Mouse (Mus musculus) CH12.LX (cell line): ENCODE results near the gene Gabpb2. TPM values are rescaled to one million over a fixed set of nuclear protein-coding genes. Genes with fewer than 3 reads are reported as not detected.

Experiments
- DNase-seq: peaks from one replicate; pipeline ENCODE4 v3.0.0-alpha.2; 2013; ENCODE audit errors: extremely low read depth
- H3K27ac ChIP-seq: 2 replicates; pipeline ENCODE4 v1.5.1; 2012; ENCODE audit warnings: low read depth, mild to moderate bottlenecking, control low read depth, moderate library complexity; ENCODE audit not compliant: insufficient read depth
- H3K27me3 ChIP-seq: replicated peaks from 2 replicates; pipeline ENCODE3; 2012; ENCODE audit warnings: inconsistent platforms
- H3K36me3 ChIP-seq, 2 experiments: replicated peaks in 1 of 2; 2 replicates each; pipeline versions ENCODE3 to v1.6.1; 2012; ENCODE audit warnings: inconsistent platforms in 1 of 2, low read length in 1 of 2, mild to moderate bottlenecking in 1 of 2, mixed read lengths in 1 of 2, moderate library complexity in 1 of 2; ENCODE audit not compliant: control insufficient read depth in 1 of 2, insufficient read depth in 1 of 2
- H3K4me1 ChIP-seq, 2 experiments: 2 replicates each; pipeline ENCODE4 v1.6.1; 2012; ENCODE audit warnings: inconsistent platforms in 1 of 2, moderate library complexity in 1 of 2; ENCODE audit not compliant: insufficient read depth in 2 of 2, control insufficient read depth in 1 of 2
- H3K4me2 ChIP-seq: 2 replicates; pipeline ENCODE4 v1.6.1; 2012; ENCODE audit warnings: low read depth, mild to moderate bottlenecking, control low read depth; ENCODE audit not compliant: poor library complexity, insufficient read depth, severe bottlenecking
- H3K4me3 ChIP-seq, 3 experiments: fragments of 150-350 bp in 1 of 3; sonication (generic) in 1 of 3; replicated peaks in 1 of 3; 2 replicates each; pipeline versions ENCODE3 to v1.5.1; 2011 to 2012; ENCODE audit warnings: low read depth in 2 of 3, low read length in 2 of 3, mild to moderate bottlenecking in 2 of 3, moderate library complexity in 2 of 3, control low read depth in 1 of 3, improper control_type of control experiment in 1 of 3, inconsistent platforms in 1 of 3, mixed read lengths in 1 of 3; ENCODE audit not compliant: poor library complexity in 1 of 3
- H3K79me2 ChIP-seq: replicated peaks from 2 replicates; pipeline ENCODE4 v1.6.1; 2012; ENCODE audit warnings: mild to moderate bottlenecking, moderate library complexity; ENCODE audit not compliant: control insufficient read depth, poor library complexity, insufficient read depth, severe bottlenecking; ENCODE audit errors: extremely low read depth
- H3K9ac ChIP-seq: 2 replicates; pipeline ENCODE4 v1.6.1; 2012; ENCODE audit warnings: low read depth, mild to moderate bottlenecking, control low read depth, moderate library complexity; ENCODE audit not compliant: insufficient read depth
- H3K9me3 ChIP-seq: replicated peaks from 2 replicates; pipeline ENCODE3; 2012; ENCODE audit warnings: low read length, inconsistent platforms, mixed read lengths
- BHLHE40 ChIP-seq: IDR thresholded peaks from 2 replicates; pipeline ENCODE4 v1.6.1; 2011; ENCODE audit warnings: mild to moderate bottlenecking, low read depth, low read length, improper control_type of control experiment
- CHD1 ChIP-seq: IDR thresholded peaks from 2 replicates; pipeline ENCODE4 v1.6.1; 2012; ENCODE audit warnings: low read depth, low read length, improper control_type of control experiment, inconsistent platforms
- CHD2 ChIP-seq: IDR thresholded peaks from 2 replicates; pipeline ENCODE4 v1.6.1; 2011; ENCODE audit warnings: low read length, improper control_type of control experiment
- GABPA ChIP-seq: IDR thresholded peaks from 2 replicates; pipeline ENCODE4 v1.6.1; 2012; ENCODE audit warnings: low read depth, low read length, improper control_type of control experiment, inconsistent platforms; ENCODE audit not compliant: insufficient replicate concordance
- KAT2A ChIP-seq: IDR thresholded peaks from 2 replicates; pipeline ENCODE4 v1.6.1; 2012; ENCODE audit warnings: low read length, improper control_type of control experiment, inconsistent platforms; ENCODE audit not compliant: insufficient replicate concordance
- MAFK ChIP-seq: IDR thresholded peaks from 2 replicates; pipeline ENCODE4 v1.6.1; 2011; ENCODE audit warnings: low read length, improper control_type of control experiment; ENCODE audit not compliant: insufficient replicate concordance
- MAX ChIP-seq: IDR thresholded peaks from 2 replicates; pipeline ENCODE4 v1.6.1; 2011; ENCODE audit warnings: low read length, improper control_type of control experiment
- MEF2A ChIP-seq: IDR thresholded peaks from 2 replicates; pipeline ENCODE4 v1.6.1; 2014; ENCODE audit warnings: low read depth, mild to moderate bottlenecking, inconsistent platforms, low read length, improper control_type of control experiment, borderline replicate concordance
- MXI1 ChIP-seq: IDR thresholded peaks from 2 replicates; pipeline ENCODE4 v1.6.1; 2011; ENCODE audit warnings: mild to moderate bottlenecking, low read depth, low read length, improper control_type of control experiment
- PAX5 ChIP-seq: IDR thresholded peaks from 2 replicates; pipeline ENCODE4 v1.6.1; 2012; ENCODE audit warnings: low read length, inconsistent platforms, mixed read lengths
- POLR2AphosphoS2 ChIP-seq: IDR thresholded peaks from 2 replicates; pipeline ENCODE4 v1.6.1; 2011; ENCODE audit warnings: low read depth, low read length, improper control_type of control experiment
- RAD21 ChIP-seq: IDR thresholded peaks from 2 replicates; pipeline ENCODE4 v1.6.1; 2011; ENCODE audit warnings: low read depth, mild to moderate bottlenecking, low read length, improper control_type of control experiment, moderate library complexity
- RCOR1 ChIP-seq: conservative IDR thresholded peaks from 2 replicates; pipeline ENCODE4 v1.6.1; 2012; ENCODE audit warnings: low read depth, mild to moderate bottlenecking, inconsistent platforms, low read length, improper control_type of control experiment
- SMC3 ChIP-seq: IDR thresholded peaks from 2 replicates; pipeline ENCODE4 v1.6.1; 2011; ENCODE audit warnings: low read depth, low read length, improper control_type of control experiment
- TBP ChIP-seq: conservative IDR thresholded peaks from 2 replicates; pipeline ENCODE4 v1.6.1; 2011; ENCODE audit warnings: low read depth, low read length, improper control_type of control experiment
- UBTF ChIP-seq: IDR thresholded peaks from 2 replicates; pipeline ENCODE4 v1.6.1; 2012; ENCODE audit warnings: low read depth, mild to moderate bottlenecking, inconsistent platforms, low read length, improper control_type of control experiment, moderate library complexity
- USF1 ChIP-seq: IDR thresholded peaks from 2 replicates; pipeline ENCODE4 v1.6.1; 2014; ENCODE audit warnings: low read depth, mild to moderate bottlenecking, inconsistent platforms, low read length, improper control_type of control experiment
- USF2 ChIP-seq: conservative IDR thresholded peaks from 2 replicates; pipeline ENCODE4 v1.6.1; 2011; ENCODE audit warnings: low read depth, low read length, improper control_type of control experiment
- ZKSCAN1 ChIP-seq: IDR thresholded peaks from 2 replicates; pipeline ENCODE4 v1.6.1; 2012; ENCODE audit warnings: low read depth, inconsistent platforms, low read length, improper control_type of control experiment, borderline replicate concordance
- dilution Hi-C: fragments of 300-500 bp; cut with MboI; formaldehyde crosslinking; loops from 2 replicates; pipeline ENCODE4 v1.14.3; 2020; ENCODE audit warnings: low sequenced_read_pairs; ENCODE audit not compliant: extremely low pct_unique_long_range_greater_than_20kb, extremely low pct_ligation_motif_present
- in situ Hi-C: fragments of 300-500 bp; cut with MboI; formaldehyde crosslinking; loops from 3 replicates; pipeline ENCODE4 v1.14.3; 2019; ENCODE audit warnings: low sequenced_read_pairs, low pct_ligation_motif_present, low pct_unique_long_range_greater_than_20kb, mixed read lengths
- polyA plus RNA-seq: library from polyadenylated mRNA; unstranded; fragments of >175 nt; gene quantifications from 2 replicates; pipeline ENCODE4 v1.2.1, GENCODE M21; 2012; ENCODE audit warnings: low read depth; ENCODE audit not compliant: insufficient read length
- total RNA-seq, 2 experiments: library from RNA; depleted of rRNA; stranded (reverse); fragments of 300-350 nt in 1 of 2; fragments of >200 nt in 1 of 2; gene quantifications; 2 replicates each; pipeline ENCODE4 v1.2.3; 2012 to 2014

The Gabpb2 gene
- total and polyA plus RNA-seq, 3 experiments: 14.7 to 20.6 (median 16.6) TPM

DNA sequence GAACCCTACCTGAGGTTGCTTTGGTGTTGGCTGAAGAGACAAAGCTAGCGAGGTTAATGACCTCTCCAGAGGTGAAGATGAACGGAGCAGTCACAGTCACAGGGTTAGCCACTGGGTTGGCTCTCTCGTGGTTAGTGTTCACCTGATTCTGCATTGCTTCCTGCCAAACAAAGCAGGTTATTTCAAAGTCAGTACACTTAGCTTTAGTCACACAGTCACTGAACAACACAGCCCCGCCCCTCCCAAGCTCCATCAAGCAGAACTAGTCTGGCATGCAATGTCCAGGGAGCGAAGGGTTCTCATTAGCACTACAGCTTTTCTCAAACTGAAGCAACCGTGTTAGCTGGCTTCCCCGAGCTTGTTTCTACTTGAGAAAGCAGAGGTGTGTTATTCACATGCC is 17.6 kb downstream of the Gabpb2 start:
- Histone ChIP-seq H3K4me2 (no peak overlapping the region), H3K9me3 (no peaks in the 10 kb centered on the region), H3K79me2 (no peaks in the 10 kb centered on the region), H3K4me1 (no peaks in the 10 kb centered on the region), H3K27ac (no peak overlapping the region), H3K27me3 (no peaks in the 10 kb centered on the region), H3K4me3 (no peak overlapping the region), H3K36me3 (peaks cover 59 to 97% of the 10 kb centered on the region in 2 experiments), H3K9ac (no peak overlapping the region)
- dilution Hi-C loops: no loop called here
- in situ Hi-C loops: no loop called here
- DNase-seq: no peak
- no peak for TF ChIP-seq MEF2A
- TF ChIP-seq CHD1: no peak
- no peak for TF ChIP-seq POLR2AphosphoS2
- no peak for TF ChIP-seq ZKSCAN1

GRCm38 (mm10) chr3:95199101-95199500 is 18.6 kb downstream of the Gabpb2 start:
- Histone ChIP-seq H3K9ac (no peak overlapping the region), H3K9me3 (no peaks in the 10 kb centered on the region), H3K4me1 (no peaks in the 10 kb centered on the region), H3K27me3 (no peaks in the 10 kb centered on the region), H3K4me3 (no peak overlapping the region), H3K79me2 (no peaks in the 10 kb centered on the region), H3K4me2 (no peak overlapping the region), H3K27ac (no peak overlapping the region), H3K36me3 (peaks cover 60 to 94% of the 10 kb centered on the region in 2 experiments)
- DNase-seq: no peak
- in situ Hi-C loops: no loop called here
- TF ChIP-seq USF1 (no peak), RCOR1 (no peak), GABPA (no peak), MAX (no peak), MAFK (no peak), CHD1 (no peak), RAD21 (no peak), CHD2 (no peak), TBP (no peak), KAT2A (no peak), PAX5 (no peak), UBTF (no peak), USF2 (no peak), SMC3 (no peak), MXI1 (no peak), BHLHE40 (no peak)
- dilution Hi-C loops: no loop called here
